In genomic region chr9:9673277-9674049, GRCm38 (mm10) we compare ENCODE assay signal across 10 mouse cellular contexts.
DNase-seq lines count a peak whose midpoint lies in the region; ATAC-seq and TF ChIP-seq lines count a peak whose summit lies in the region.
"Had no signal": no experiment of that assay in that cellular context is flagged by ENCODE, and none has a peak within 500 bp of the region (broad histone marks: within the 10 kb centered on the region; RNA-seq: fewer than 3 reads in every experiment).

No protein-coding gene starts in this region.

- 0 out of 2 replicates have a peak, but pooled peaks cover 2% of the 10 kb centered on the region for H3K4me1 ChIP-seq in midbrain, embryonic 11.5 days (ENCODE audit: control insufficient read depth, insufficient read depth, low read length)
- H3K4me1 ChIP-seq in midbrain, embryonic 10.5 days, result peaks cover 11% of the 10 kb centered on the region; the same call in 1 of the 2 replicates
- H3K4me1 ChIP-seq in neural tube, embryonic 15.5 days, result 0 out of 2 replicates have a peak, but pooled peaks cover 3% of the 10 kb centered on the region
- no peaks in the 10 kb centered on the region for H3K4me1 ChIP-seq in liver, postnatal 0 days (ENCODE audit: insufficient read depth)

- no peak overlapping the region for H3K27ac ChIP-seq in midbrain, embryonic 11.5 days (ENCODE audit: low read depth, low read length)
- H3K27ac ChIP-seq in midbrain, embryonic 10.5 days (replicated peaks), result no peak overlapping the region
- no peak overlapping the region for H3K27ac ChIP-seq in neural tube, embryonic 15.5 days (replicated peaks)
- no peak overlapping the region for H3K27ac ChIP-seq in liver, postnatal 0 days (ENCODE audit: low read depth)

- ATAC-seq in midbrain, embryonic 11.5 days (ENCODE audit: low FRiP score), result peak; percentile 61; the same call in 1 of the 2 replicates
- peak; percentile 61; the same call in 1 of the 2 replicates for ATAC-seq in neural tube, embryonic 15.5 days (ENCODE audit: low FRiP score)
- no peak for ATAC-seq in liver, postnatal 0 days

- DNase-seq in adrenal gland, postnatal 14 days, result peak; percentile 5
- no peak for DNase-seq in adrenal gland, postnatal 4 days (ENCODE audit: low spot score in 2 of 2)
- peak; percentile 87 for DNase-seq in midbrain, embryonic 11.5 days (ENCODE audit: low spot score, missing footprints)
- no peak for DNase-seq in midbrain, embryonic 10.5 days (ENCODE audit: low spot score)
- DNase-seq in heart, postnatal 36 days, result peak; percentile 6 to 10
- DNase-seq in liver, postnatal 0 days, result no peak
- no peak for DNase-seq in spleen, adult 18-20 months
- DNase-seq: kidney, postnatal 14 days had no signal

- WGBS in midbrain, embryonic 11.5 days, result 14% methylated on average over 13 of the region's 13 CpGs
- WGBS in midbrain, embryonic 10.5 days, result 21% methylated on average over 13 of the region's 13 CpGs
- WGBS in neural tube, embryonic 15.5 days, result 7% methylated on average over 13 of the region's 13 CpGs
- WGBS in liver, postnatal 0 days (ENCODE audit: insufficient replicate concordance), result 23% methylated on average over 13 of the region's 13 CpGs

- no peak overlapping the region for H3K4me3 ChIP-seq in midbrain, embryonic 11.5 days (ENCODE audit: low read depth, low read length)
- H3K4me3 ChIP-seq in midbrain, embryonic 10.5 days, result no peak overlapping the region
- no peak overlapping the region for H3K4me3 ChIP-seq in neural tube, embryonic 15.5 days (replicated peaks)
- H3K4me3 ChIP-seq in liver, postnatal 0 days (ENCODE audit: low read depth, low read length), result no peak overlapping the region
- H3K4me3 ChIP-seq: erythroblast, embryonic 14.5 days had no signal

- intact Hi-C loops in heart, postnatal 36 days (cut with DNase I), result loop anchor here (10.0 kb wide), 1 partner anchor 259 kb away; no protein-coding TSS in a partner anchor

- no peaks in the 10 kb centered on the region for H3K27me3 ChIP-seq in midbrain, embryonic 11.5 days (ENCODE audit: control insufficient read depth, insufficient read depth, low read length)
- H3K27me3 ChIP-seq in midbrain, embryonic 10.5 days (ENCODE audit: low read depth, poor library complexity, severe bottlenecking), result no peaks in the 10 kb centered on the region
- H3K27me3 ChIP-seq in neural tube, embryonic 15.5 days (replicated peaks), result 0 out of 2 replicates have a peak, but pooled peaks cover 3% of the 10 kb centered on the region
- no peaks in the 10 kb centered on the region for H3K27me3 ChIP-seq in liver, postnatal 0 days (ENCODE audit: insufficient read depth, low read length)

- no peak overlapping the region for H3K9ac ChIP-seq in midbrain, embryonic 11.5 days (ENCODE audit: low read length)
- no peak overlapping the region for H3K9ac ChIP-seq in neural tube, embryonic 15.5 days (replicated peaks)
- H3K9ac ChIP-seq in liver, postnatal 0 days (replicated peaks), result no peak overlapping the region

- no peak for TF ChIP-seq CTCF in liver, postnatal 0 days (IDR thresholded peaks at IDR 0.05; ENCODE audit: low read depth)

- H3K36me3 ChIP-seq in midbrain, embryonic 11.5 days (ENCODE audit: control insufficient read depth, insufficient read depth, low read length), result no peaks in the 10 kb centered on the region
- H3K36me3 ChIP-seq in midbrain, embryonic 10.5 days, result no peaks in the 10 kb centered on the region
- no peaks in the 10 kb centered on the region for H3K36me3 ChIP-seq in neural tube, embryonic 15.5 days
- H3K36me3 ChIP-seq in liver, postnatal 0 days (replicated peaks; ENCODE audit: insufficient read depth, low read length), result no peaks in the 10 kb centered on the region

- no peaks in the 10 kb centered on the region for H3K9me3 ChIP-seq in midbrain, embryonic 11.5 days (ENCODE audit: control insufficient read depth, low read length)
- H3K9me3 ChIP-seq in midbrain, embryonic 10.5 days (replicated peaks), result no peaks in the 10 kb centered on the region
- no peaks in the 10 kb centered on the region for H3K9me3 ChIP-seq in neural tube, embryonic 15.5 days (replicated peaks)
- no peaks in the 10 kb centered on the region for H3K9me3 ChIP-seq in liver, postnatal 0 days (ENCODE audit: low read length)

- H3K4me2 ChIP-seq in midbrain, embryonic 11.5 days, result no peak overlapping the region
- H3K4me2 ChIP-seq in neural tube, embryonic 15.5 days, result 0 out of 2 replicates have a peak overlapping the region, but pooled peaks have one; percentile 20
- H3K4me2 ChIP-seq in liver, postnatal 0 days (ENCODE audit: low read depth, low read length), result no peak overlapping the region

- no peak for TF ChIP-seq EP300 in liver, postnatal 0 days (IDR thresholded peaks at IDR 0.05; ENCODE audit: low read depth)

Comparison
In these comparisons a context has a peak if more than half of its experiments do, and no peak if none do; other contexts are left out.
1. DNase-seq: peak in adrenal gland, postnatal 14 days (single experiment), midbrain, embryonic 11.5 days (single experiment) and heart, postnatal 36 days (2 of 2); none in adrenal gland, postnatal 4 days (0 of 2), midbrain, embryonic 10.5 days (single experiment), liver, postnatal 0 days (single experiment) and spleen, adult 18-20 months (0 of 2).